Mouse (Mus musculus) liver, adult 2 months (tissue): Measurements from ENCODE around the gene Gpr142. TPM values are rescaled to one million over a fixed set of nuclear protein-coding genes. Genes with fewer than 3 reads are reported as not detected.

Experiments used
- DNase-seq: peaks from one replicate; pipeline ENCODE4 v3.0.0-alpha.2; 2011; ENCODE audit warnings: low read depth, low spot score; ENCODE audit errors: extremely low read depth
- H3K27ac ChIP-seq: fragments of 200-500 bp; replicated peaks from 2 replicates; pipeline ENCODE4 v1.5.1; 2012; ENCODE audit warnings: low read depth, mild to moderate bottlenecking, control low read depth, inconsistent platforms, low read length; ENCODE audit not compliant: insufficient read depth
- H3K27me3 ChIP-seq: fragments of 200-500 bp; 2 replicates; pipeline ENCODE4 v1.6.1; 2012; ENCODE audit warnings: mild to moderate bottlenecking, moderate library complexity, low read length, inconsistent platforms; ENCODE audit not compliant: control insufficient read depth, insufficient read depth
- H3K36me3 ChIP-seq: fragments of 200-500 bp; 2 replicates; pipeline ENCODE4 v1.6.1; 2012; ENCODE audit warnings: low read length, inconsistent platforms; ENCODE audit not compliant: control insufficient read depth, insufficient read depth
- H3K4me1 ChIP-seq: fragments of 200-500 bp; 2 replicates; pipeline ENCODE4 v1.6.1; 2011; ENCODE audit warnings: low read length; ENCODE audit not compliant: control insufficient read depth, insufficient read depth
- H3K4me3 ChIP-seq: fragments of 200-500 bp; 2 replicates; pipeline ENCODE4 v1.5.1; 2011; ENCODE audit warnings: low read depth, mild to moderate bottlenecking, control low read depth, low read length, moderate library complexity; ENCODE audit not compliant: insufficient read depth
- H3K79me2 ChIP-seq: fragments of 200-500 bp; 2 replicates; pipeline ENCODE4 v1.6.1; 2012; ENCODE audit warnings: inconsistent platforms, mild to moderate bottlenecking, low read length, moderate library complexity; ENCODE audit not compliant: control insufficient read depth, insufficient read depth
- H3K9ac ChIP-seq: fragments of 200-500 bp; 2 replicates; pipeline ENCODE4 v1.6.1; 2012; ENCODE audit warnings: low read depth, mild to moderate bottlenecking, control low read depth, inconsistent platforms, low read length
- CTCF ChIP-seq: fragments of 200-500 bp; IDR thresholded peaks from 2 replicates; pipeline ENCODE4 v1.5.1; 2011; ENCODE audit warnings: low read depth, low read length, control low read depth
- POLR2A ChIP-seq: fragments of 200-500 bp; IDR thresholded peaks from 2 replicates; pipeline ENCODE4 v1.6.1; 2011; ENCODE audit warnings: low read length, control low read depth; ENCODE audit not compliant: insufficient read depth; ENCODE audit errors: extremely low read depth
- WGBS: fragments of 180-500 bp; shearing (Covaris S2); methylation state at CpG from one replicate; pipeline ENCODE4 v1.1.7; 2018; 5-methylcytosine and 5-hydroxymethylcytosine counted together
- polyA plus RNA-seq: library from polyadenylated mRNA; depleted of rRNA; stranded (reverse); fragments of >200 nt; gene quantifications from 2 replicates; pipeline ENCODE4 v1.2.3, GENCODE M21; 2012; rRNA removed
- total RNA-seq: library from RNA; depleted of rRNA; stranded (reverse); fragments of >200 nt; gene quantifications from 2 replicates; pipeline ENCODE4 v1.2.3, GENCODE M21; 2014; rRNA removed

Gene Gpr142
- total and polyA plus RNA-seq, 2 experiments, result not detected

DNA sequence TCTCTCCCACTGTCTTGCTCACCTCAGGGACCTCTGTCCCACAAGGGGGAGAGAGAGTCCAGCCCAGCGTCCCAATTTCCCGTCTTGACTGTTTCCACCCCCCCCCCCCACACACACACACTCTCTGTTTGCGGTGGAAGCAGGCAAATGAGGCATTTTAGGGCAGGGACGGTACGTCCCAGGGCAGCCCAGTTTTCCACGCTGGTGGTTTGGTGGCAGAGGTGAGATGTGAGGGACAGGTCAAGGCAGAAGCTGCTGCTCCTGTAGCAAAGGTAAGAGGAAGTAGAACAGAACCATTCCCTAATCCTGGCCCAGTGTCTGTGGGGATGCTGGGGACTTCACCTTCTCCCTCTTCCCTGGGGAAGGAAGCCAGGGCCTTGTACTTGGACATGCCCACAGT, 55.9 kb downstream of the Gpr142 start:
- Histone ChIP-seq H3K27me3 (no peaks in the 10 kb centered on the region), H3K79me2 (peaks cover 26% of the 10 kb centered on the region), H3K36me3 (no peaks in the 10 kb centered on the region), H3K4me1 (peaks cover 28% of the 10 kb centered on the region), H3K27ac (peak overlapping the region; percentile 43), H3K4me3 (no peak overlapping the region), H3K9ac (0 out of 2 replicates have a peak overlapping the region, but pooled peaks have one; percentile 15)
- 17% methylated on average over 6 of the region's 6 CpGs for WGBS
- DNase-seq, result peak; percentile 63
- TF ChIP-seq POLR2A, result no peak
- no peak for TF ChIP-seq CTCF

DNA sequence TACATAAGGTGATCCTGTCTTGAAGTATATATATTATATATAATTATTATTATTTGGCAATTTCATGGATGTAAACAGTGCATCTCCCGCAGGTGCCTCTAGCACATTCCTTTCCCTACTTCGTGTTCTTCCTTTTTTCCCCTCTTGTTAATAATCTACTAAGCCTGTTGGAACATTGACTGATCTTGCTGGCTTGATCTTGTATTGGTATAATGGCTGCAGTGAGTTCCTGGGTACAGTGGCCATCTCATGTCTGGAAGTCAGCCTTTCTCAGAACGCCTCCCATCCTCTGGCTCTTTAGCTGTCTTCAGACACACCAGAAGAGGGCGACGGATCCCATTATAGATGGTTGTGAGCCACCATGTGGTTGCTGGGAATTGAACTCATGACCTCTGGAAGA, 57.4 kb downstream of the Gpr142 start:
- H3K36me3 ChIP-seq, result no peaks in the 10 kb centered on the region
- WGBS, result 47% methylated on average over 5 of the region's 5 CpGs
- H3K27ac ChIP-seq, result peak overlapping the region; percentile 30
- no peak overlapping the region for H3K9ac ChIP-seq
- TF ChIP-seq POLR2A (no peak), CTCF (no peak)
- peak; percentile 85 for DNase-seq
- H3K27me3 ChIP-seq, result no peaks in the 10 kb centered on the region
- peaks cover 26% of the 10 kb centered on the region for H3K79me2 ChIP-seq
- H3K4me3 ChIP-seq, result no peak overlapping the region
- peaks cover 25% of the 10 kb centered on the region for H3K4me1 ChIP-seq

Other genes starting within 250 kb of the Gpr142 start
- gene Rpl38, start 130.4 kb upstream of the Gpr142 start, total RNA-seq, result 969 and 1,006 TPM in 2 replicates
- gene Rpl38, start 130.4 kb upstream of the Gpr142 start, polyA plus RNA-seq, result 245 and 258 TPM in 2 replicates
- gene Ttyh2, start 123.5 kb upstream of the Gpr142 start, total RNA-seq, result 25.6 and 42.6 TPM in 2 replicates
- gene Ttyh2, start 123.5 kb upstream of the Gpr142 start, polyA plus RNA-seq, result 65.5 and 66.9 TPM in 2 replicates
- gene Dnaic2, start 71.5 kb upstream of the Gpr142 start, total RNA-seq, result not detected in 2 replicates
- 0.13 TPM in 1 of 2 replicates, not detected in the other for gene Dnaic2, start 71.5 kb upstream of the Gpr142 start, polyA plus RNA-seq
- gene Kif19a, start 33.5 kb upstream of the Gpr142 start, total RNA-seq, result 0.37 and 0.74 TPM in 2 replicates
- gene Kif19a, start 33.5 kb upstream of the Gpr142 start, polyA plus RNA-seq, result 0.24 and 0.26 TPM in 2 replicates
- not detected in 2 replicates for gene Btbd17, start 3.0 kb upstream of the Gpr142 start, total RNA-seq
- gene Btbd17, start 3.0 kb upstream of the Gpr142 start, polyA plus RNA-seq, result not detected in 2 replicates
- gene Gprc5c, start 52.2 kb downstream of the Gpr142 start, total RNA-seq, result 51.4 and 66.2 TPM in 2 replicates
- gene Gprc5c, start 52.2 kb downstream of the Gpr142 start, polyA plus RNA-seq, result 87.6 and 93.9 TPM in 2 replicates
- 3.0 and 3.6 TPM in 2 replicates for gene Cd300a, start 91.1 kb downstream of the Gpr142 start, total RNA-seq
- 0.65 and 1.2 TPM in 2 replicates for gene Cd300a, start 91.1 kb downstream of the Gpr142 start, polyA plus RNA-seq
- 1.0 and 1.2 TPM in 2 replicates for gene Cd300lb, start 135.5 kb downstream of the Gpr142 start, total RNA-seq
- 0.35 and 0.46 TPM in 2 replicates for gene Cd300lb, start 135.5 kb downstream of the Gpr142 start, polyA plus RNA-seq
- 0.20 TPM in 1 of 2 replicates, not detected in the other for gene Cd300c, start 170.2 kb downstream of the Gpr142 start, total RNA-seq
- 0.24 and 0.49 TPM in 2 replicates for gene Cd300c, start 170.2 kb downstream of the Gpr142 start, polyA plus RNA-seq
- 6.6 and 7.4 TPM in 2 replicates for gene Cd300ld, start 191.0 kb downstream of the Gpr142 start, total RNA-seq
- 2.9 and 3.4 TPM in 2 replicates for gene Cd300ld, start 191.0 kb downstream of the Gpr142 start, polyA plus RNA-seq
- 5.6 and 7.9 TPM in 2 replicates for gene Cd300c2, start 203.0 kb downstream of the Gpr142 start, total RNA-seq
- 3.5 and 4.9 TPM in 2 replicates for gene Cd300c2, start 203.0 kb downstream of the Gpr142 start, polyA plus RNA-seq
- gene Cd300ld2, start 217.3 kb downstream of the Gpr142 start, total RNA-seq, result not detected in 2 replicates
- not detected in 2 replicates for gene Cd300ld2, start 217.3 kb downstream of the Gpr142 start, polyA plus RNA-seq
- gene Cd300ld4, start 228.1 kb downstream of the Gpr142 start, total RNA-seq, result not detected in 2 replicates
- not detected in 2 replicates for gene Cd300ld4, start 228.1 kb downstream of the Gpr142 start, polyA plus RNA-seq
- gene Cd300ld5, start 238.8 kb downstream of the Gpr142 start, total RNA-seq, result 0.18 TPM in 1 of 2 replicates, not detected in the other
- gene Cd300ld5, start 238.8 kb downstream of the Gpr142 start, polyA plus RNA-seq, result 0.14 TPM in 1 of 2 replicates, not detected in the other
- 3.7 and 4.1 TPM in 2 replicates for gene Cd300ld3, start 249.5 kb downstream of the Gpr142 start, total RNA-seq
- 3.3 and 5.4 TPM in 2 replicates for gene Cd300ld3, start 249.5 kb downstream of the Gpr142 start, polyA plus RNA-seq